Mouse (Mus musculus) adrenal gland (tissue): ENCODE measurements around the gene Lekr1.

Experiments used
- intact Hi-C: fragments of 180-260 bp; cut with DNase I; formaldehyde crosslinking; loops from one replicate; pipeline ENCODE4 v1.15.1; 2025

The Lekr1 gene

DNA sequence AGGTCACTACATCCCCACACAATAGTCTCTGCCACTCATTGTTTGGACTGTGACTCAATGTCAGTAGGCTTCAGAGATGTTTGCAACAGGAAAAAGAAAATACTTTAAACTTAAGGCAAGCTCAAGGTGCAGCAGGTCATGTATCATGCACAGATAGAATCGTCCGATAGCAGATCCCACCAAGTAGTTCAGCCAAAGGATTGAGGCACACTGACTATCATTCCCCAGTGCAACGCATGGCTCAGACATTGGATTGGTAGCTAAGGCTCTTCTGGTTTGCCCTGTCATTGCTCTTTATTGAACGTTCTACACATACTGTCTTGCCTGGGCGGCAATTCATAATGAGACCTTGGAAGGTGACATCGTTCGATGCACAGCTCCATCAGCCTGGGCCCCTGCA lies 9.6 kb upstream of the Lekr1 start:
- intact Hi-C loops = loop anchor here (5.0 to 10.0 kb wide), 2 partner anchors 74 to 208 kb away; no protein-coding TSS in a partner anchor

DNA sequence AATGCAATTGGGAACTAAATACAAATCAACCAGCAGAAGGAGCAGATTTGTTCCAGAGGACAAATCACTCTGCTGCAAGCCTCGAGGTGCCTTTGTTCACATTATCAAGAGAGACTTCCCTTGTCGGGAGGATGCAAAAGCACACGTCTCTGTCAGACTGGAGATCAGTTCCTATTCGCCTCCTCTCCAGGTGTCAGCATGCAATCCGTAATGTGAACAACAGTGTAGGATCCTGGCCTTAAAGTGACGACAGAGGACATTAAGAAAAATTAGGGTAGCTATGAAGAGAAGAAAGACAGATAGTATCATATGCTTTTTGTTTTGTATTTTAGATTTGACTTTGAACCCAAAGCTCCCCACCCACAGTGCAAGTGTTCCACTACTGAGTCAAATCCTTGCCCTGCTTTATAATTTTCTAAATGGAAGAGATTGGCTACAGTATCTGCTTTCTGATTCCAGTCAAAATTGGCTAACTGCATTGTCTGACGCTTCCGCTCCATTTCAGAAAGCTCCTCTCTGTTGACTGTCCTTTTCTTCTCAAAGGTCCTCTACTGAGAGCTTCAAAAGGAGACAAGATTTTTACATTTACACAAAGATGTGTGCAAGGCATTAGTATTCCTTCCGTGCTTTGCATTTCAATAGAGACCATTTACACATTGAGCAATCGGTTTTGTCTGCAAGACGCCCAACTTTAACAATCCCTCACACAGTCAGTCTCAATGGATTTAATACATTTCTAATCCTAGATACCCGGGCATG lies 8.9 kb upstream of the Lekr1 start:
- intact Hi-C loops = loop anchor here (5.0 to 10.0 kb wide), 2 partner anchors 75 to 208 kb away; no protein-coding TSS in a partner anchor

DNA sequence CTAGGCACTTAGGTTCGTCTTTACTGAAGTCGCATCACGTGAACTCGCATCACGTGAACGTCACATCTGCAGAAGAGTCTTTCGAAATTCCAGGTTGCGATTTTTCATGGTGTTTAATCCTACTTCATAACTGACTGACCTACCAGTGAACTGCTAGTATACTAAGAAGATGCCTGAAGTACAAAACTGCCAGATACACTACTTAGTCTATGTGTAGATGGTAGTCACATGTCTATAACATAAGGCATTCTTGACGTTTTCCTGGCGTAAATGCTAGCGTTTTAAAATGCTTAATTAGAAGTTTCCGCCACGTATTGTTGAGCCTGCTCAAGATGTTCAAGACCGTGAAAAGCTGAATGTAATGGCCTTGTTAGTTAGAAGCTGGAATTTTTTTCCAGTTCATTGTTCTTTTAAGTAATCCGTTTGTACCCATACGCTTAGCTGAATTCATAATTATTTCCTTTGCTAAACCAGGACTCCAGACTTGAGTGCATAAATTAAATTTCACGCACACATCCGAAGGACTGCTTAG lies 7.9 kb upstream of the Lekr1 start:
- intact Hi-C loops = loop anchor here (2.0 to 10.0 kb wide), 3 partner anchors 76 to 207 kb away; partner anchors contain the start of gene Tiparp

DNA sequence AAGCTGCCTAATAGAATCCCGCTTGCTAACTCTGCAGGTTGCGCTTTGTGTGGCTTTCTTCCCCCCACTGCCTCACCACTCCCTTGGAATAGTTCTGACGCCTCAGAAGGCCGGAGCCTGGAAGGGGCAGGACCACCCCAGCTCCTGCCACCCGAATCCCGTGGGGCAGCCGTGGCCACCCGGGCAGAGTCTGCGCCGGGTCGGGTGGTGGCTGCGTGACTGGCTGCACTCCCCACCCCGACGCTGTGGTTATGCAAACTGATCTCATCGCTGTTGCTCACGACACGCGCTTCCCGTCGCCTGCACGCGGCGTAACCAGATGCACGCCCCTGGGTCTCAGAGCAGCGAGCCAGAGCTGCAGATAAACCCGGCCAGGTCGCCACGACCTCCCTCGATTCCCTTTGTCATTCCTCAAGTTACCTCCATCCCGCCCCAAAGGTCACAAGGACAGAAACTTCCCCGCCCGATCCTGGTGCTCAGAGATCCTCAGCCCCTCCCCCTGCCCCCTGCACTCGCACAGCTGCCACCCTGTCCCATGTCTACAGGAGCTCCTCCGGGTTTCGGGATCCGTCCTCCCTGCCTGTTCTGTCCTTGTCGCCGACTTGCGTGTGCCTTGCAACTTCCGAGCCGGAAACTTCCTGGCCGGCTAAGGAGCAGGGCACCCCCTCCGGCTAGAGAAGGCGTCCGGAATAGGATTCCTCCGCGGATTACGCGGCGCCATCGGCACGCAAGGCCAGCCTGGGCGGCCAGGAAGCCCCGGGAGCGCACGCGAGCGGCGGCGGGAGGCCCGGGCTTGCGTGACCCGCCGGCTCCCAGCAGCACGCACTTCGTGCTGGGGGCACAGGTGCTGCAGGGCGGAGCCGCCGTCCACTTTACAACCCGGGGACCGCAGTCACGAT lies 7.1 kb upstream of the Lekr1 start:
- intact Hi-C loops = loop anchor here (2.0 to 10.0 kb wide), 3 partner anchors 77 to 206 kb away; partner anchors contain the start of gene Tiparp

DNA sequence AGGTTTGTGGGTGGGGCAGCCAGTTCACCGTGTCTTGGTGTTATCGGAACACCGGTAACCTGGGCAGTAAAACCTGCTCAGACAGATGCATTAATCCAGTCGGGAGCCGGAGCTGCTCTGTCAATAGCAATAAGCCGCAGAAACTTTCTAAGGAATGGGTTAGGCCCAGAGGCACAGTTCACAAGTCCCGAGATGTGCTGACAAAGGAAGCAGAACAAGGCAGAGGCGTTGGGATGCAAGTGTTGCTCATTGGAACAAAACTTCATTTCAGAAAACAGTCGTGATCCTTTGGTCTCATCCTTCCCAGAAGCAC lies 6.5 kb upstream of the Lekr1 start:
- intact Hi-C loops = loop anchor here (2.0 to 10.0 kb wide), 3 partner anchors 77 to 205 kb away; partner anchors contain the start of gene Tiparp

DNA sequence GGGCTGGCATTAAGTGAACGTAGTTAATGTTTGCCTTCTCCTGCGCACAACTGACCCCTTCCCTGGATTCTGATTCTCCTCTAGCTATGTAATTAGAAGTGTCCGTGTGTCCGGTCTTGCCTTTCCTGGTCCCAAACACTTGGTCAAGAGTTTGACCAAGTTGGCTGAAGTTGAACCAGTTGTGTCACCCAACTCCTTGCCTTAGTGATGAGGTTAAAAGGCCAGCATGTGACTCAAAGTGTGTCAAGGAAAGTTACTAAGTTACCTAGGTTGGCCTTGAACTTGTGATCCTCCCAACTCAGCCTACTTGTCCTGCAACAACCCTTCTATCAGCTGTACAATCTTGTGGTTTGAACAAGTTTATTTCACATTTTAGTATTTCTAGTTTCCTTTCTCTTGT lies 5.7 kb upstream of the Lekr1 start:
- intact Hi-C loops = loop anchor here (10.0 kb wide), 2 partner anchors 274 to 276 kb away; no protein-coding TSS in a partner anchor

DNA sequence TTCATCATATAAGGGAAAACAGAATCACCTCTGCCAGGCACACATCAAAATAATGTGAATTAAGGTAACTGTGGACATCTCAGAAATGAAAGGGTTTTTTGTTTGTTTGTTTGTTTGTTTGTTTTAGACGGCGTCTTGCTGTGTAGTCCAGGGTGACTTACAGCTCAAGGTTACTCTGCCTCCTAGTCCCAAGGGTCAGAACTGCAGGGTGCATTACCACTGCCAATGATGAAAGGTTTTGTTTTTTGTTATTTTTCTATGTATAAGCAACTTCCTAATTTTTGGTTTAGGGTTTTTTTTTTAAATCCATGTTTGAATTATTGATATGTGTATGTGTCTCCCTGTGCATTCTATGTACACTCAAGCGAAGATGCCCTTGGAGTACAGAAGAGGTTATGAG lies 4.3 kb upstream of the Lekr1 start:
- intact Hi-C loops = loop anchor here (10.0 kb wide), 2 partner anchors 273 to 277 kb away; no protein-coding TSS in a partner anchor

DNA sequence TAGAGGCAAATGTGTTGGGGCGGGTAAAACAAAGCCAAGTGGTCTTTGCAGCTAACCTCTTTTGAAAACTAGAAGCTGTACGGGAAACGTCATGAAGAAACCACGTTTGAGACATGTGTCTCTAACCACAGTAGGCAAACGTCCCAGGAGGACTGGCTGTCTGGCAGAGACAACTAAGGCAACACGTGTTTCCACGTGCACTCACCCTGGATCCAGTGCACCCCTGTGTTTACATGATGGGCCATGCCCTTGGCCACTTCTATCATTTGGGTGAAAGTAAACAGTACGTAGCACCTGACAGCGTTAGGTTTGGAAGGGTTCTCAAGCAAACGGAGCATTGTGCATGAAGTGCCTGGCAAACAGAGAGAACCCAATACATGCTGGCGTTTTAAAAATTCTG lies 2.9 kb upstream of the Lekr1 start:
- intact Hi-C loops = loop anchor here (10.0 kb wide), 2 partner anchors 272 to 278 kb away; no protein-coding TSS in a partner anchor

DNA sequence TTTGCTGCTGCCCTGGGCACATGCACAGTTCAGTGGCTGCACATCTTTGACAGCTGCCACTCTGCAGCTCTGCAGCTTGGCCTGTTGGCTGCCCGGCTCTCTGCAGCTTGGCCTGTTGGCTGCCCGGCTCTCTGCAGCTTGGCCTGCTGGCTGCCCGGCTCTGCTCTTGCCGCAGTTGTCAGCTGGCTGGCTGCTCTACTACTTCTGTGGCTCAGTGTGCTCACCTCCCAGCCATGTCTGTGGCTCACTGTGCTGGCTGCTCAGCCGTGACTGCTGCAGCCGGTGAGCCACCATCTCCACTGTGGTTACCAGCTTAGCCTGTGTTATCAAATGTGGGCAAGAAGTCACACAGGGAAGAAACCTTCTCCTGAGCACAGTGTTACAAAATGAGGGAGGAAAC lies 4.2 kb downstream of the Lekr1 start:
- intact Hi-C loops = no loop called here

DNA sequence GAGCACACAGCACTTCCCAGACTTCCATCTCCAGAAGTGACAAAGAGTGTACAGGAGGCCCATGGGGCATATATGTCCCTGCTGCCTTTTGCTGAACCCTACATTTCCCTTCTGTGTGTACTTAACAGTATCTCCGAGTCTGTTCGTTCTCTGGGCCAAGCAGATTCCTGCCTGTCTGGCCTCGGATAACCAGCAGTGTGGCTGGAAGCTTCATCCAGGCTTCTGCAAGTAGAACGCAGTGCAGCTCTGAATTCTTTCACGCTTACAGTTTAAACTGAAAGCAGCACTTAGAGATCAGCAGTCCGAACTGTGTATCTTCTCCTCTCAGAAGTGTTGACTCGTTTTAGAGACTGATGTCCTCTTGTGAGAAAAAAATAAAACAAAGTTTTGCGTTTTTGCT lies 7.7 kb downstream of the Lekr1 start:
- intact Hi-C loops = no loop called here

DNA sequence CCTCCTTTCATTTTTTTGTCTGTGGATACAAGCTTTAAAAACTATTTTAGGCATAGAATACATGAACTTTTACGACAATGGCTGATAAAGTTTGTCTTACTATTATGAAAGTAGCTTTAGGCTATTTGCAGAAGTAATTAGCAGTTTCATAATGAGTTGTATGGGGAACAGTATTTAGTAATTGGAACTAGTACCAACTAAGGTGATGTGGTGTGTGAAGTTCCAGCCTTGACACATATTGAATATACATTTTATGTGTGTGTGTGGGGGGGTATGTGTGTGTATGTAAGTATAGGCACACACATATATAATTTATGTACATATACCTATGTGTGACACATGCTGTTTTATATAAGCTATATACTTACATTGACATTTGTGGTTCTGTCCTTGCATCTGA lies 14.6 kb downstream of the Lekr1 start:
- intact Hi-C loops = no loop called here

DNA sequence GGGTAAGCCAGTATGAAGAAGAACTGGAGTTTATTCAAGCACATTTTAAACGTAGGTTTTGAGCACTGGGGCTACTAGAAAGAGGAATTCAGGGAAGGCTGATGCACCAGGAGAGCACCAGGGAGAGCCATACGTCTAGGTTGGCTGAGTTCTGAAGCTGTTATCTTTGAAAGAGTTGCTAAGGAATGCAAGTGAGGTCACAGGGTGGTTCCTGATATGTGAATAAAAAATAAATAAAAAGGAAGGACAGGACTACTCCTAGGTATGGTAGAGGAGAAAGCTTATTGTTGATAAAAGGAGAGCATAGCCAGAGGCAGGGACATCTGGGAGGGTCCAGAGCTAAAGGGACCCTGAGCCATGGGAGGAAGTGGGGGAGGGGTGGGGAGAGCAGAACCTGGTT lies 23.7 kb downstream of the Lekr1 start:
- intact Hi-C loops = no loop called here

DNA sequence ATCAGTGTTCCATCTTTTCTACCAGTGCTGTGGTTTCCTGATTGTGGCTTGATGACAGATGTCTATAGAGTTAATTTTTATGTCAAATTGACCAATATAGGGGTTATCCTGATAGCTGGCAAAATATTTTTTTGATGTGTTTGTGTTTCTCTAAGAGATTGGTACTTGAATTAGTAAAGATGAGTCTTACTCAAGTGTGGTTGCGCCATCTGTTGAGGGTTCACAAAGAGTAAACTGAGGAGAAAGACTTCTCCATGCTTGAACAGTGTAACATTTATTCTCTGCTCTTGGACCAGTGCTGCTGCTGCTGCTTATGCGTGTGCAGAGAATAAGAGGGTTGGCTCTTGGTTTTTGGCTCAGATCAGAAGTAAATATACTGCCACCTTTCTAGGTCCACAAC lies 24.8 kb downstream of the Lekr1 start:
- intact Hi-C loops = no loop called here

DNA sequence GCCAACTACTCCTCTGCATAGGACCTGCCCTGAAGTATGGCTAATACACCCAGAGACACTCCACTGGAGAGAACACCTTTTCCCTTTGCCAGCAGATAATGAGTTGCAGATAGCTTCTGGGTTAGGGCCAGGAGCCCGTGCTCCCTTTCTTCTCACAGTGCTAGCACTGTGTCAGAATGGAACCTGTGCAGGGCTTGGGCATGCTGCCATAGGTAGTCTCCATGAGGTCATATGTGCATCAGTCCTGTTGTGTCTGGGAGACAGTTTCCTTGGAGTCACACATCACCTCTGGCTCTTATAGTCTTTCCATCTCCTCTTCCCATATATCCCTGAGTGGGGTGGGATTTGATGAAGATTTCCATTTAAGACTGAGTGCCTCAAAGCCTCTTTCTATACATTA lies 33.7 kb downstream of the Lekr1 start:
- intact Hi-C loops = no loop called here

DNA sequence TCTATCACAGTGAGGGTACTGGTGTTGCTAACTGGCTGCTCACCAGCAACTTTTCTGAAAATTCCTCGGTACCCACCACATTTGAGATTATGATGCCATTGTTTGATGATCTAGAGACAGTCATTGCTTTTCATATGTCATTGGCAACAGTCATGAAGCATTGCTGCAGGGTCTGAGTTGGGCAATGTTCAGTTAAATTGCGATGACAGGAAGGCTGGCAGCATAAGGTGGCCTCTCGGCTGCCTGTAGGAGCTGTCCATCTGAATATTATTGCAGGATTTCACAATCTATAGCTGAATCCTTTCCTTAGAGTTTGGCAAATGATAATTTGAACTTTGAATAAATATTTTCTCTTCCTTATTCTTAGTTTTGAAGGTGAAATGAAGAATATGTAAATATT lies 48.3 kb downstream of the Lekr1 start:
- intact Hi-C loops = no loop called here

DNA sequence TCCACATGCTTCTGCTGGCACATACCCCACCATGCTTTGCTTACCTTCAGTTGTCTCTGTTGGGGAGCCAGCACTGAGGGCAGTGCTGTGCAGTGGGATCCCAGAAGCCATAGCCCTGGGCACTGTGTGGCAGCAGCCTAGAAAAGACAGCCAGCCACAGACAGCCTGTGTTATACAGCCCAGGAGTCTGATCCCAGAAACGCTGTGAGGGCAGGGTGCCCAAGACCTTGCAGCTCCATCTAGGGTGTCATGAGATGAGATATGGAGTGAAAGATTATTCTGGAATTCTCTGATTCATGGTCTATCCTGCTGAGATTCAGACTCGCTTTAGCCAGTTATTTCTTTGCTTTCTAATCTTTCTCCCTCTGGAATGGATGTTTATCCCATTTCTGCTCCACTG lies 51.4 kb downstream of the Lekr1 start:
- intact Hi-C loops = no loop called here

DNA sequence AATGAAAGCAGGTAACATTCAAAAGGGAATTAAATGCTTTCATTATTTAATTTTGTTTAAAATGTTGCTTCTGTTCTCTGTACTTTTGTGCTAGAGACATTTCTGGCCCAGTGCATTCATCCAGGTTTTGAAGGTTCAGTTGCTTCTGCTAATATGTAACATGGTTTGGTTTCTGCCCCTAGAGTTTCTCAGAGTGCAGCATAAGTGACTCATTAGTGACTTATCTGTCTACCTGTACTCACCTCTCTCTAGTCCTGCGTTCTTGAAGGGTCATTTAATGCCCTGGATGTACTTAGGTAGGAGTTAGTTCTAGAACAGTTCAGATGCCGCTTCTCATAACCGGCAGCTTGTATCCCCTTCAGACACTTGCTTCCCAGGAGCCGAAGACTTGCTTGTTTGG lies 56.9 kb downstream of the Lekr1 start:
- intact Hi-C loops = no loop called here

DNA sequence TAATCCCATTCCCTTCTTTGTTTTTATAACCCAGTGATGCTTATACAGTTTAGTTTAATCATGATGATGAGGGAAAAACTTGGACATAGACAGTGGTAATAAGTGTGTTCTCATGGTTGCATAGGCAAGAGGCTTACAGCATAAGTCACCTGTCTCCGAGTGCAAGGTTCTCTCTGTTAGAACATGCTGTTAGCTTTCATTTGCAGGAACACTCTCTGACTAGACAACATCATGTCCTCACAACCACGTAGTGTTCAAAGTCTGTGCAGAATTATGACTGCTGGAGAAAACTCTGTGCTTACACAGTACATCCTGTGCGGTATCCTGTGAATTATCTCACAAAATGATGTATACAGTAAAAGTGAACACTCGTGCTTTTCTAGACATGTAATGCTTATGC lies 57.6 kb downstream of the Lekr1 start:
- intact Hi-C loops = no loop called here

DNA sequence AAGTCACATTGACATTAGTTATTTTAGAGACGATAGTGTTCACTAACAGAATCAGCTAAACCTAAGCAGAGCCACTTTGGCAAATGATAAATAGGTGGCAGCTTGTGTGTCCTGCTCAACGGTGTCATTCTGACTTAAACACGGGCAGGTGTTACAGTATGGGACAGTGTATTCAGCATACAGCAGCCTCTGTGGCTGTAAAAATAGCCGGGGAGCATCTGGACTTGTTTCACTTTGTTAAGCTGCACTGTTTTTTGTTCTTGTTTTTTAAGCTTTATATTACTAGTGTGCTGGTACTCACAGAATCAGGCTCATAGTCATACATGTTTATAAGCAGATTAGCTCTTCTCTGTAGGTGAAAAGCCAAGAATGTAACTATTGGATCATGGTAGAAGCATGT lies 71.8 kb downstream of the Lekr1 start:
- intact Hi-C loops = no loop called here

DNA sequence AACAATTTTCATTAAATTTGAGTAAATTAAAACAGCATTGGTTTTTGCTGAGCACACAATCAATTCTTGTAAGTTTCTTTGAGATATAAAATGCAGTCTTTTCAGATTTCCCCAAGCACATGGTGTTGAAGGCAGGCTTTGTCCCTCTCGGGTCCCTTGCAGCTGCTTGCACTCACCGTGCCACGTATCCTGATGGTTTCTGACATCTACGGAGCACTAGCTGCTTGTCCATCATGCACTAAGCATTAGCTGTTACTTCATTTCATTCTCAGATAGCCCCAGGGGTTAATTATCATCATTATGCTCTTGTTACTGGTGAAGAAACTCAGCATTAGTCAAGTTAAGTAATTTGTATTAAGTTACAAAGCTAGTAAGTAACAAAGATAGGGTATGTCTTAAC lies 78.9 kb downstream of the Lekr1 start:
- intact Hi-C loops = no loop called here

DNA sequence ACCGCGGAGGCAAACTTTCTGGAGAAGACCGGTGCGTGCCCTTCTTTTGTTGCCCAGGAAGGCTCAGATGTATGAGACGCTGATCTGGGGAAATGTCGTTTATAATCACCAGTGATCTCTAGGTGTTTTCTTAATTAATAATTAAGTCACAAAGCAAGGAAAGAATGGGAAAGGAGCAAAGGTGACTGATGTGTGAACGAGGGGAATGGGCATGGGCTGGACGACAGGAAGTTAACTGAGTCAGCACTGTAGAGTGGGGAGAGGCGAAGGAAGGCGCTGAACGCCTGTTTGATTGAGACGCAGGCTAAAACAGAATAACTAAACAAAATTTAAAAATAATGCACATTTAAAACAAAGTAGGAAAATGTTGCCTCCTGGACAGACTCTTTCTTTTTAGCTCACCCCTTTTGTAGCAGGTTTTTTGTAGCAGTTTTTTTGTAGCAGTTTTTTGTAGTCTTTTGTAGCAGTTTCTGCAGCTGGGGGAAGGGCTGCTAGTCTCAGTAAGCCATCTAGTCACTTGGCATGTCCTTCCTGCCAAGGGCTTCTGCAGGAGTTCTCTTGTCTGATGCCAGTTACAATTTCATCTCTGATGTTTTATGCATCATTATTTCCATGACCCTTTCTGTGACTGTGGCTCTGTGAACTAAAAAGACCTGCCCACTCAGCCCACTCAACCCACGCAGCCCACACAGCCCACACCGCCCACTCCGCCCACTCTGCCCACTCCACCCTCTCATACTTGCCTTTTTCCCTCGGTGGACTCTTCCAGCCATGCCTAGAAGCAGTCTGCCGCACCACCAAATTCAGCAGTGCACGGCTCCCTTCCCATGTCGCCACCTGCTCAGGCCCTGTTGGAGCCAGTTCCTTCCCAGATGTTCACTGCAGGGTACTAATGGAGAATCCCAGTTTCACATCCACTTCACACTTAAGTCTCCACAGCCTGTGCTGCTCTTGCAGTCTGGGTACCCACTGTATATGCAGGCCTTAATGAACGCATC lies 98.8 kb downstream of the Lekr1 start:
- intact Hi-C loops = no loop called here
